8 mouse cellular contexts compared by ENCODE assay signal in the genomic region with DNA sequence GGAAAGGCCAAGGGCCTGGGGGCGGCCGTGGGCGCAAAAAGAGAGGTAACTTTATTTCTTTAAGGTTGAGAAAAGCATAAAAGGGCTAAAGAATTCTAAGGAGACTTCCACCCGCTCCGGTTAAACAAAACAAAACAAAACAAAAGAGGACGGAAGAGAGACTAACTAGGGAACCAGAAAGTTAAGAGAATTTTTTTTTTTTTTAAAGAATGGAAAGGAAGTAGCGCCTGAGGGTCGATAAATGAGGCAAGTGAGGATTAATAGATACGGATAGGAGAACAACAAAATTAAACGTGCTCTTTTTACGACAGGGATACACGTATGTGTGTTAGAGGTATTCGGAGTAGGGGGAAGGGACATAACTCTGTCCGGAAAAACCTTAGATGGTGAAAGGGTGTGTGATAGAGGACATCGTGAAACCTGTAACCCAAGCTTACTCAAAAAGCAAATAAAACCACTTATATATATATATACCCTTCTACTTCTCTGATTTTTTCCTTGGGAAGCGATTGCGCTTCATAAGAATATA. TPM values are rescaled to one million over a fixed set of nuclear protein-coding genes. Genes with fewer than 3 reads are reported as not detected.
DNase-seq lines count a peak whose midpoint lies in the region; ATAC-seq and TF ChIP-seq lines count a peak whose summit lies in the region.

No protein-coding gene starts in this region.

- H3K9ac ChIP-seq in heart, embryonic 11.5 days (ENCODE audit: low read depth, low read length): peak overlapping the region; percentile 69
- H3K9ac ChIP-seq in heart, postnatal 0 days (replicated peaks; ENCODE audit: low read depth, low read length): peak overlapping the region; percentile 63

- peak overlapping the region; percentile 90 for H3K4me2 ChIP-seq in heart, embryonic 11.5 days
- H3K4me2 ChIP-seq in heart, postnatal 0 days (ENCODE audit: low read depth, low read length): peak overlapping the region; percentile 71

- TF ChIP-seq EP300 in heart, postnatal 0 days (IDR thresholded peaks at IDR 0.05; ENCODE audit: low read depth): no peak

- no peaks in the 10 kb centered on the region for H3K27me3 ChIP-seq in heart, embryonic 11.5 days (ENCODE audit: control insufficient read depth, insufficient read depth, low read length)
- H3K27me3 ChIP-seq in heart, postnatal 0 days (ENCODE audit: control insufficient read depth, insufficient read depth, low read length): no peaks in the 10 kb centered on the region

- no peak for ATAC-seq in heart, embryonic 11.5 days (replicated peaks; ENCODE audit: insufficient number of reproducible peaks, low FRiP score, low TSS enrichment)
- no peak for ATAC-seq in heart, postnatal 0 days (ENCODE audit: insufficient read depth, low read depth)

- 8% methylated on average over 17 of the region's 17 CpGs for WGBS in heart, embryonic 11.5 days (ENCODE audit: insufficient replicate concordance)
- WGBS in heart, postnatal 0 days: 8% methylated on average over 17 of the region's 17 CpGs

- peak overlapping the region; percentile 83 for H3K4me3 ChIP-seq in heart, embryonic 11.5 days (ENCODE audit: low read depth, low read length)
- H3K4me3 ChIP-seq in heart, postnatal 0 days (ENCODE audit: low read depth, low read length): peak overlapping the region; percentile 80

- H3K27ac ChIP-seq in heart, embryonic 11.5 days (ENCODE audit: low read depth, low read length): peak overlapping the region; percentile 82
- H3K27ac ChIP-seq in heart, postnatal 0 days (ENCODE audit: low read depth): peak overlapping the region; percentile 82

- TF ChIP-seq CTCF in heart, postnatal 0 days (IDR thresholded peaks at IDR 0.05; ENCODE audit: low read depth): no peak

- H3K9me3 ChIP-seq in heart, embryonic 11.5 days (replicated peaks; ENCODE audit: control insufficient read depth, low read length): no peaks in the 10 kb centered on the region
- no peaks in the 10 kb centered on the region for H3K9me3 ChIP-seq in heart, postnatal 0 days (replicated peaks; ENCODE audit: control insufficient read depth, low read length)

- H3K36me3 ChIP-seq in heart, embryonic 11.5 days (ENCODE audit: control insufficient read depth, insufficient read depth, low read length): no peaks in the 10 kb centered on the region
- peaks cover 15% of the 10 kb centered on the region for H3K36me3 ChIP-seq in heart, postnatal 0 days (replicated peaks; ENCODE audit: control insufficient read depth, insufficient read depth, low read length)

- peaks cover 10% of the 10 kb centered on the region; the same call in 1 of the 2 replicates for H3K4me1 ChIP-seq in heart, embryonic 11.5 days (ENCODE audit: control insufficient read depth, insufficient read depth, low read length)
- H3K4me1 ChIP-seq in heart, postnatal 0 days (ENCODE audit: control insufficient read depth, insufficient read depth): peaks cover 20% of the 10 kb centered on the region

- intact Hi-C loops in heart, postnatal 25 days (cut with DNase I): loop anchor here (10.0 kb wide), 1 partner anchor 212 kb away; no protein-coding TSS in a partner anchor
- intact Hi-C loops in left cerebral cortex, postnatal 10 days (cut with DNase I): no loop called here

- DNase-seq in heart, postnatal 25 days (ENCODE audit: low spot score): no peak
- DNase-seq in T-cell, adult 2 months (ENCODE audit: low spot score): peak; percentile 19
- DNase-seq in heart, postnatal 0 days (ENCODE audit: low spot score): peak; percentile 52
- DNase-seq in lung, postnatal 36 days: peak; percentile 6
- no peak for DNase-seq in adrenal gland, postnatal 14 days
- no peak for DNase-seq in left cerebral cortex, postnatal 10 days (ENCODE audit: extremely low spot score in 1 of 2, low spot score in 2 of 2)
- DNase-seq in retina, postnatal 1 day: no peak

RNA-seq across cellular contexts. Expression of a gene that starts 0.4 kb away (rescaled TPM):
- 56.4 and 62.2 TPM in 2 replicates for polyA plus RNA-seq in heart, embryonic 11.5 days (2014; fragmentation: Nextera tagmentation; extraction: Ambion mirVana)
- total RNA-seq in heart, postnatal 25 days (2021): 10 to 100 TPM; 38.3 to 43.4 TPM
- 80.3 and 90.4 TPM in 2 replicates for total RNA-seq in heart, postnatal 0 days (2014; rRNA removed; ENCODE audit: low replicate concordance)
- 44.6 and 48.7 TPM in 2 replicates for polyA plus RNA-seq in heart, postnatal 0 days (2015; fragmentation: Nextera tagmentation; extraction: Ambion mirVana)
- 53.4 and 55.1 TPM in 2 replicates for total RNA-seq in adrenal gland, postnatal 14 days (2021)
- 100 to 1,000 TPM; 125 to 131 TPM for total RNA-seq in left cerebral cortex, postnatal 10 days (2021)

RNA-seq across cellular contexts. Expression of a gene that starts 0.5 kb away (rescaled TPM):
- polyA plus RNA-seq in heart, embryonic 11.5 days (2014; fragmentation: Nextera tagmentation; extraction: Ambion mirVana): 20.4 and 22.7 TPM in 2 replicates
- total RNA-seq in heart, postnatal 25 days (2021): 1 to 10 TPM; 8.0 to 9.9 TPM
- 6.3 and 29.8 TPM in 2 replicates for total RNA-seq in heart, postnatal 0 days (2014; rRNA removed; ENCODE audit: low replicate concordance)
- 5.5 and 6.0 TPM in 2 replicates for polyA plus RNA-seq in heart, postnatal 0 days (2015; fragmentation: Nextera tagmentation; extraction: Ambion mirVana)
- total RNA-seq in adrenal gland, postnatal 14 days (2021): 21.3 and 21.4 TPM in 2 replicates
- total RNA-seq in left cerebral cortex, postnatal 10 days (2021): 10 to 100 TPM; 12.4 to 15.2 TPM

Comparison
In these comparisons a context has a peak if more than half of its experiments do, and no peak if none do; other contexts are left out.
1. DNase-seq: peak in T-cell, adult 2 months (single experiment), heart, postnatal 0 days (single experiment) and lung, postnatal 36 days (single experiment); none in heart, postnatal 25 days (single experiment), adrenal gland, postnatal 14 days (single experiment), left cerebral cortex, postnatal 10 days (0 of 2) and retina, postnatal 1 day (single experiment).